29 mouse cellular contexts compared by ENCODE assay signal in genomic region chr10:96778220-96778619, GRCm38 (mm10).
"Had no signal": no experiment of that assay in that cellular context is flagged by ENCODE, and none has a peak within 500 bp of the region (broad histone marks: within the 10 kb centered on the region; RNA-seq: fewer than 3 reads in every experiment).

No protein-coding gene starts in this region.

- H3K4me2 ChIP-seq: embryonic facial prominence, embryonic 12.5 days; embryonic facial prominence, embryonic 13.5 days; embryonic facial prominence, embryonic 15.5 days; forebrain, embryonic 12.5 days; forebrain, embryonic 13.5 days; forebrain, embryonic 15.5 days had no signal

- H3K36me3 ChIP-seq: embryonic facial prominence, embryonic 10.5 days; embryonic facial prominence, embryonic 12.5 days; embryonic facial prominence, embryonic 13.5 days; embryonic facial prominence, embryonic 15.5 days; forebrain, embryonic 10.5 days; forebrain, embryonic 12.5 days; forebrain, embryonic 15.5 days had no signal

- H3K9me3 ChIP-seq: embryonic facial prominence, embryonic 10.5 days; embryonic facial prominence, embryonic 12.5 days; embryonic facial prominence, embryonic 13.5 days; embryonic facial prominence, embryonic 15.5 days; forebrain, embryonic 10.5 days; forebrain, embryonic 12.5 days; forebrain, embryonic 13.5 days; forebrain, embryonic 15.5 days had no signal

- H3K27ac ChIP-seq: embryonic facial prominence, embryonic 10.5 days; embryonic facial prominence, embryonic 12.5 days; embryonic facial prominence, embryonic 13.5 days; embryonic facial prominence, embryonic 15.5 days; forebrain, embryonic 10.5 days; forebrain, embryonic 12.5 days; forebrain, embryonic 13.5 days; forebrain, embryonic 15.5 days; gastrocnemius, adult 2 months; heart, adult 2 months had no signal

- ATAC-seq: forebrain, embryonic 13.5 days; forebrain, embryonic 14.5 days; forebrain, embryonic 15.5 days; forebrain, embryonic 16.5 days; forebrain, postnatal 0 days had no signal

- H3K4me3 ChIP-seq: embryonic facial prominence, embryonic 10.5 days; embryonic facial prominence, embryonic 12.5 days; embryonic facial prominence, embryonic 13.5 days; embryonic facial prominence, embryonic 15.5 days; erythroblast, embryonic 14.5 days; forebrain, embryonic 10.5 days; forebrain, embryonic 12.5 days; forebrain, embryonic 13.5 days; forebrain, embryonic 15.5 days; gastrocnemius, adult 2 months; heart, adult 2 months had no signal

- H3K9ac ChIP-seq: embryonic facial prominence, embryonic 12.5 days; embryonic facial prominence, embryonic 13.5 days; embryonic facial prominence, embryonic 15.5 days; forebrain, embryonic 12.5 days; forebrain, embryonic 13.5 days; forebrain, embryonic 15.5 days; forebrain, postnatal 0 days had no signal

- DNase-seq: cerebellum, adult 2 months; cerebellum, adult 8-10 months; cerebellum, adult 9-10 months; cerebellum, adult 9-11 months; cerebellum, postnatal 10 days; cerebellum, postnatal 14 days; cerebellum, postnatal 25 days; cerebellum, postnatal 36 days; embryo, embryonic 11 days; forebrain, postnatal 0 days; gastrocnemius, adult 2 months; gastrocnemius, postnatal 10 days; gastrocnemius, postnatal 14 days; gastrocnemius, postnatal 25 days; gastrocnemius, postnatal 36 days; heart, adult 11 months; heart, adult 18-20 months; heart, adult 2 months had no signal

- H3K27me3 ChIP-seq: embryonic facial prominence, embryonic 12.5 days; embryonic facial prominence, embryonic 13.5 days; embryonic facial prominence, embryonic 15.5 days; forebrain, embryonic 12.5 days; forebrain, embryonic 13.5 days; forebrain, embryonic 15.5 days had no signal

- H3K4me1 ChIP-seq: embryonic facial prominence, embryonic 12.5 days; embryonic facial prominence, embryonic 13.5 days; embryonic facial prominence, embryonic 15.5 days; forebrain, embryonic 10.5 days; forebrain, embryonic 12.5 days; forebrain, embryonic 13.5 days had no signal
